Mouse (Mus musculus) left cerebral cortex, adult 2 months (tissue): ENCODE data around the gene Gm44805. TPM values are rescaled to one million over a fixed set of nuclear protein-coding genes. Genes with fewer than 3 reads are reported as not detected.
"Not testable (repeated sequence)": the region's sequence is repeated elsewhere in the genome, so short reads cannot be mapped to it uniquely, and the experiment has no call there.

Experiments used
- DNase-seq, 2 experiments: peaks; one replicate each; pipeline ENCODE4 v3.0.0; 2021 to 2022; ENCODE audit warnings: low spot score in 2 of 2, mixed read lengths in 1 of 2; ENCODE audit errors: extremely low spot score in 1 of 2
- H3K27ac ChIP-seq: fragments of 200-600 bp; 2 replicates; pipeline ENCODE4 v1.8.1; 2022
- H3K4me3 ChIP-seq: fragments of 200-600 bp; 2 replicates; pipeline ENCODE4 v1.8.1; 2022
- CTCF ChIP-seq: fragments of 200-600 bp; IDR thresholded peaks from 2 replicates; pipeline ENCODE4 v1.8.1; 2022; ENCODE audit warnings: antibody characterized with exemption, mild to moderate bottlenecking, moderate library complexity
- intact Hi-C: fragments of 180-260 bp; cut with DNase I; formaldehyde crosslinking; loops from one replicate; pipeline ENCODE4 v1.15.1; 2025
- total RNA-seq, 2 experiments: library from RNA; stranded (reverse); gene quantifications; 2 replicates each; pipeline ENCODE4 v1.2.3; 2021

Gene Gm44805
- total RNA-seq, 2 experiments from 2014 or later, result not detected

DNA sequence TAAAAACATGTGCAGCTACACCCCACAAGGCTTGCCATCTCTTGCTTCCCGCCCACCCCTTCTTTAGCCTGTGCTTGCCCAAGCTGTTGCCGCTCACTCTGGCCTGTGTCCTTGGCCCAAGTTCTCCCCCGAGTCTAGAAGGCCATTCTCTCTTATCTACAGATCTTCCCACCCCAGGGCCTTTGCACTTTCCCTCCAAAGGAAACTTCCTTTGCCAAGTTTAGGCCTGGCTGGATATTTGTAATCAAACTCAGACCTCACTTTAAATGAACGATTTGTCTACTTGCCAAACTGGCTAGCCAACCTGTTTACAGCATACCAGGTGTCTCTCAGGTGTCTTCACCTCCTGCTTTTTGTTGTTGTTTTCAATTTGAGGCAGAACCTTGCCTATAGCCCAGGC lies 9.6 kb upstream of the Gm44805 start:
- no peak for TF ChIP-seq CTCF
- Histone ChIP-seq H3K4me3 (no peak overlapping the region), H3K27ac (no peak overlapping the region)
- DNase-seq, result no peak
- intact Hi-C loops, result no loop called here

DNA sequence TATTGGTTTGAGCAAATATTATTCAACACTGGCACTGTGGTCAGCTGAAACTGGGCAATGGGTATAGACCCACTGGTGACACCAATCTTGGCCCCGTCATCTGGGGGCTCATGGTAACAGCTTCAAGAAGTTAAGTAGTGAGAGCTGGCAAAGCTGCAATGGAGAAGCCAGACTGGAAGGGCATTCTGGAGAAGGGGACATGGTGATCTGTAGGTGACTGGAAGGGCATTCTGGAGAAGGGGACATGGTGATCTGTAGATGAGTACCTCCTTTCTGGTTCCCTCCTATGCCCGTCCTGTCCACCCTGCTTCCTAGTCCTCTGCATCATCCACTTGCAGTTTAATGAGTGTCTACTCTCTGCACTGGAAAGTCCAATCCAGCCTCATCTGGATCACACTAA lies 7.4 kb upstream of the Gm44805 start:
- Histone ChIP-seq H3K27ac (no peak overlapping the region), H3K4me3 (no peak overlapping the region)
- no peak for DNase-seq
- no peak for TF ChIP-seq CTCF
- intact Hi-C loops, result no loop called here

DNA sequence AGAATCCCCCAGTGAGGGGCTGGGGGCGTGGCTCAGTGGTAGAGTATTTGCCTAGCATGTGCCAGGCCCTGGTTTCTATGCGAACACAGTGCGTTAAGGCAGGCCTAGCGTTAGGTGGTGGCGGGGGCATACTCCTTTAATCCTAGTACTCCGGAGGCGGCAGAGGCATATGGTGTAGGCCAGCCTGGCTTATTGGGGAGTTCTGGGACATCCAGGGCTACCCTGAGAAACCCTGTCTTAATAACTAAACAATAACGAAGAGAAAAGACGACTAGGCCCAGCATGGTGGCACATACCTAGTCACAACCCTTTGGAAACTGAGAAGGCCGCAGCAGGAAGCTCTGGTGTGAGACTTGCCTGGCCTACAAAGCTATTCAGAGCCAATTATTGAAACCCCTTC lies 6.9 kb upstream of the Gm44805 start:
- Histone ChIP-seq H3K4me3 (no peak overlapping the region), H3K27ac (no peak overlapping the region)
- intact Hi-C loops, result no loop called here
- TF ChIP-seq CTCF, result no peak
- DNase-seq, result no peak

DNA sequence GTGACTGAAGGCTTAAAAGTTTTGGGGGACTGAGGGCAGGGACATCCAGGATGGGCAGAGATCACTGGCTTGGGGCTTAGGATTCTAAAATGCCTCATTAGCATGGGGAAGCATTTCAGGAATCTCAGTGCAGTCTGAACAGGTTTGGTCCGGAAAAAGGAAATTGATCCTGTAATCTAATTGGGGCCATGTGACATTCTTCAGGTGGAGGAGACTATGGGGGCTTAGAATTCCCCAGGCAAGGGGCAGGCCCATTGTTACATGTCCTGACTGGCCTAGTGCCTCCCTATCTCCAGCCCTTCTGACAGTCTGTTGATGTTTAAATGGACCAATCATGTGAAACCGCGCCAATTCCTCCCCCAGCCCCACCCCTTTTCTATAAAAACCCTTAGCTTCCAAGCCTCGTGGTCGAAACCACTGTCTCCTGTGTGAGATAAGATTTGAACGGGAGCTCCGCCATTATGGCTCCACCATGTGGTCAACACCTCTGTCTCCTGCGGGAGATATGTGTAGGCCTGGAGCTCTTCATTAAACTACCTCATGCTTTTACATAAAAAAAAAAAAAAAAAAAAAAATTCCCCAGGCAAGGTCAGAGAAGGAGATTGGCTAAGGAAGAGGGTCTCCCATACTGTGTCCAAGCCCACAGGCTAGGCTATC lies 5.8 kb upstream of the Gm44805 start:
- H3K27ac ChIP-seq, intact Hi-C loops, H3K4me3 ChIP-seq, DNase-seq: not testable (repeated sequence)

DNA sequence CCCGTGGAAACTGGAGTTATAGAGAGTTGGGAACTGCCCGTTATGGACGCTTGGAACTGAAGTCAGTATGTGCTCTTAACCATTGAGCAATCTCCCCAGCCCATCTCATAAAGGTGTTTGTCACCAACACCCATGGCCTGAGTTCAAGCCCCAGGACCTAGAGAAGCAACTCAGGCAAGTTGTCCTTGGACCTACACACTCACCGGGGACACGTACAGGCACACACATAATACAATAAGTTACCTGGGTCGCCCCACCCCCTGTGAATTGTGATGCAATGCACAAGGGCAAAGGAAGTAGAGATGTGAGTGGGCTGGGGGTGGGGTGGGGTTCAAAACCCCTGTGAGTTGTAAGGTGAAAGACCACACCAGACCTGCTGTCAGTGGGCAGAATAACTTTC lies 5.3 kb upstream of the Gm44805 start:
- DNase-seq, result no peak
- TF ChIP-seq CTCF, result no peak
- intact Hi-C loops, result no loop called here
- Histone ChIP-seq H3K4me3 (no peak overlapping the region), H3K27ac (no peak overlapping the region)

DNA sequence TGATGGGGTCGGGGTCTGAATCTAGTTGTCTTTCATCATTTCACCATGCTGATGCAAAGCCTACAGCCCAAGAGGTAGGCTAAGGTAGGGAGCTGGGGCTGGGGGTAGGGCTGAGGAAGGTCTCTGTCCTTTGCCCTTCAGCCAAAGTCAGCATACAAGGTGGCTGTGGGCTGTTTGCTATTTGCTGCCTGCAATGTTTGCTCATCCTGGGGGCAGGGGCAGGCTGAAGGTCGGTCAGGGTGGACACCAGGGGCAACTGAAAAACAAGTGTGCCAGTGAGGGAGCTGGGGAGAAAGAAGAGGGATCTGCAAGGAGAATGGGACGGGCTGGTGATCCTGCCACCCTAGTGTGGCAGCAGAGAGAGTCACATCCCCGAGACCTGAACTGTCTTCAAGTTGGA lies 4.2 kb upstream of the Gm44805 start:
- DNase-seq, result no peak
- intact Hi-C loops, result no loop called here
- no peak for TF ChIP-seq CTCF
- H3K4me3 ChIP-seq, result no peak overlapping the region
- H3K27ac ChIP-seq, result no peak overlapping the region

DNA sequence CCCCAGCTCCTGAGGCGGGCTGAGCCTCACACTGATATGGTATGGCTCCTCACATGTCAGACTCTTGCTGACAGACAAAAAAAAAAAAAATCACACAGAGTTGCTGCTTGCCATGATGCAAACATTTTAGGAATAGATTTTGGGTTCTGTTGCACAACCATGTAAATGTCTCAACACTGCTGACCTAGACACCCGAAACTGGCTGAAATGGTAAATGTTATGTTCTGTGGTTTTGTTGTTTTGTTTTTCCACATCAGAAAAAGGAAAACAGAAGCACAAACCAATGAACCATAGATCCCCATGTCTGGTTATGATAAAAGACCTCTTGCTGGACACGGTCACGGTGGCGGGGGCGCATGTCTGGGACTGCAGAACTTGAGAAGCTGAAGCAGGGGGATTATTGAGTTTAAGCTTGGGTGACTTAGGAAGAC lies 2.6 kb upstream of the Gm44805 start:
- H3K4me3 ChIP-seq, result no peak overlapping the region
- no peak for TF ChIP-seq CTCF
- intact Hi-C loops, result no loop called here
- no peak overlapping the region for H3K27ac ChIP-seq
- no peak for DNase-seq

DNA sequence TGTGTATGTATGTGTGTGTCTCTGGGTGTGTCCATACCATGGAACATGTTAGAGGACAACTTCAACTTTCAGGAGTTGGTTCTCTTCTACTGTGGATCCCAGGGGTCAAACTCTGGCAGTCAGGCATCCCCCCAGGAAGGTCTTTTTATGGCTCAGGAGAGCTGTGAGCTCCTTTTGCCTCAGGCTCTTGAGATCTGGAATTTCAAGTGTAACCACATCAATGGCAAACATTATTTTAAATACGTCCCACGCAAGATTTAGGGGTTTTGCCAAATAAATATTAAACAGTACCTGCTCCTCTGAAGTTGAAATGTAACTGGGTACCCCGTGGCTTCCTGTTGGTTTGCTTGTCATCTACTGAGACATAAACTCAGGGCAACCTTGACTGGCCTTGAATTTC lies 1.8 kb upstream of the Gm44805 start:
- no peak for TF ChIP-seq CTCF
- H3K27ac ChIP-seq, result no peak overlapping the region
- H3K4me3 ChIP-seq, result no peak overlapping the region
- no peak for DNase-seq
- intact Hi-C loops, result no loop called here

DNA sequence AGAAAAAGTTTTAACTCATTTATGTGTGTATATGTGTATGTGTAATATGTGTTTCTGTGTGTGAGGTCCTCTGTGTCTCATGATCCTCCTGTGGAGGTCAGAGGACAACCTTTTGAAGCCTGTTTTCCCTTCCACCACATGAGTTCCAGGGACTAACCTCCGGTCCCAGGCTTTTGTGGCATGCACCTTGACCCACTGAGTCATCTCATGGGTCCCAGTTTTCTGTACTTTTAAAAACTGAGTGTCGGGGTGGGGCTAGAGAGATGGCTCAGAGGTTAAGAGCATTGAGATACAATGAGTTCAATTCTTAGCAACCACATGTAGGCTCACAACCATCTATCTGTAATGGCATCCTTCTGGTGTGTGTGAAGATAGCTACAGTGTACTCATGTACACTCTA lies 521 bp downstream of the Gm44805 start:
- intact Hi-C loops, result no loop called here
- Histone ChIP-seq H3K4me3 (no peak overlapping the region), H3K27ac (no peak overlapping the region)
- TF ChIP-seq CTCF, result no peak
- no peak for DNase-seq

DNA sequence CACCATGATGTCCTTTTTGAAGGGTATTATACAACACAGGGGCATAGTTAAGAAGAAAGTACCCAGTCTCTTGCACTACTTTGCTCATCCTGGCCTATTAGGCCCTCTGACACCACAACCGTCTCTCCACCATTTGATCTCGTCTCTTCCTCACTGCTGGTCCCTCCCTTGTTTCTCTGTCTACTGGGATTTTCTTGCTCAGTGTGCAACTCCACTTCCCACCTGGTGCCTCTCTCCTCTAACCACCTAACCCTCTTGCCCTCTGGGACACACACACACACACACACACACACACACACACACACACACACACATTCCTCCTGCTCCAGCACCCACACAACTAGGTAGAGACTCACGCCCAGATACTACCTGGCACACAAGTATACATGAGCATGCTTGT lies 2.3 kb downstream of the Gm44805 start:
- no peak for DNase-seq
- H3K4me3 ChIP-seq, result no peak overlapping the region
- H3K27ac ChIP-seq, result no peak overlapping the region
- TF ChIP-seq CTCF, result no peak
- intact Hi-C loops, result no loop called here

DNA sequence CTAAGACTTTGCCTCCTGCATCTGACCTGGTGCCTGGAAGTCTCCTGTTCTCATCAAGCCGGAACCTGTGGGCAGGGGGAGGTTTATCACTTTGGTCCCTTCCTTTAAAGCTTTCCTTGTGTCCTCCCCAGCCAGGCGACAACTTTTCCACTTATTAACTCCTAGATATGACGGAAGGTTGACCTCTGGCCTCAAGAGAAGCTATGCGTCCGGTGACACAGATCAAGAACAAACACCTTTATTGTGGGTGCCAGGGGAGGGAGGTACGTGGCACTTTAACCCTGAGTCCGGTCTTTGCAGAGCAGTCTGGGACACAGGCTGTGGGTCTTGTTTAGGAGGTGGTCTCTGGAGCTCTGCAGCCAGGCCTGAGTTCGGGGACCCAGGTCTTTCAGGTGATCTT lies 3.4 kb downstream of the Gm44805 start, which contains the start of gene Apoc2:
Apoc2 (minus strand) TSS at position 70 of the 400 bp plus-strand sequence.
- intact Hi-C loops, result no loop called here
- H3K27ac ChIP-seq, result no peak within 1 kb of the TSS

DNA sequence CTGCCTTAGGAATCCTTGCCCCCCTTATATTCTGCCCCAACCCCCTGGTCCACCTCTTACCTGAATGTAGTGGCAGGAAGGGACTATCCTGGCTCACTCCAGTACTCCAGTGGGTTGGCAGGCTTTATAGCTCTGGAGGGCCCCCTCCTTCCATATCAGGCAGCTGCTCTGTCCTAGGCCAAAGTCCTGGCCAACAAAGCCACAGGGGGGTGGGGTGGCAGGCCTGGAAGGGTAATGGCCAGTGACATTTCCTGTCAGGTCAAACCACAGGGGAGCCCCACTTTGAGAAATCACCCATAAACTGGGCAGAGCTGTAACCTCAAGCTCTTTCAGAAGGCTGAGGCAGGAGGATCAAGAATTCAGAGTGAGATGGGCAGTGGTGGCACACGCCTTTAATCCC lies 4.6 kb downstream of the Gm44805 start:
- DNase-seq, result no peak
- Histone ChIP-seq H3K4me3 (no peak overlapping the region), H3K27ac (no peak overlapping the region)
- no peak for TF ChIP-seq CTCF
- intact Hi-C loops, result no loop called here

More for the DNA sequence above, 3.4 kb downstream of the Gm44805 start, which contains the start of gene Apoc2:
- DNase-seq, result no peak
- no peak for TF ChIP-seq CTCF
- no peak within 1 kb of the TSS for H3K4me3 ChIP-seq

DNA sequence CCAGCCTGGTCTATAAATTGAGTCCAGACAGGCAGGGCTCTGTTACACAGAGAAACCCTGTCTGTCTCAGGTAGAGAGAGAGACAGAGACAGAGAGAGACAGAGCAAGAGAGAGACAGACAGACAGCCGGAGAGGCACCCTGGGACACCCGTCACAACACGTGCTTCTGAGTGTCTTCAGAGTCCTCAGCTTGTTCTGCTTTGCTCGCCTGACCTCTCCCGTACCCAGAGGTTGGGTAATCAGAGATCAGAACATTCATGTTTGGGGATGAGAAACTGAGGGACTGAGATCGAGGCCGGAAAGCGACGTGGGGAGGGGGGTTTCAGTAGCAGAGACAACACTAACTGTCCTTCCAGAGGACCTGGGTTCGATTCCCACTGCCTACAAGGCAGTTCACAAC lies 5.4 kb downstream of the Gm44805 start:
- DNase-seq, result no peak
- no peak overlapping the region for H3K27ac ChIP-seq
- H3K4me3 ChIP-seq, result no peak overlapping the region
- TF ChIP-seq CTCF, result no peak
- intact Hi-C loops, result no loop called here
